Mouse (Mus musculus) thymus, postnatal 14 days (tissue): Measurements from ENCODE around the gene Anxa9.

Source experiments
- DNase-seq: peaks from one replicate; pipeline ENCODE4 v3.0.0; 2021

Anxa9 gene

DNA sequence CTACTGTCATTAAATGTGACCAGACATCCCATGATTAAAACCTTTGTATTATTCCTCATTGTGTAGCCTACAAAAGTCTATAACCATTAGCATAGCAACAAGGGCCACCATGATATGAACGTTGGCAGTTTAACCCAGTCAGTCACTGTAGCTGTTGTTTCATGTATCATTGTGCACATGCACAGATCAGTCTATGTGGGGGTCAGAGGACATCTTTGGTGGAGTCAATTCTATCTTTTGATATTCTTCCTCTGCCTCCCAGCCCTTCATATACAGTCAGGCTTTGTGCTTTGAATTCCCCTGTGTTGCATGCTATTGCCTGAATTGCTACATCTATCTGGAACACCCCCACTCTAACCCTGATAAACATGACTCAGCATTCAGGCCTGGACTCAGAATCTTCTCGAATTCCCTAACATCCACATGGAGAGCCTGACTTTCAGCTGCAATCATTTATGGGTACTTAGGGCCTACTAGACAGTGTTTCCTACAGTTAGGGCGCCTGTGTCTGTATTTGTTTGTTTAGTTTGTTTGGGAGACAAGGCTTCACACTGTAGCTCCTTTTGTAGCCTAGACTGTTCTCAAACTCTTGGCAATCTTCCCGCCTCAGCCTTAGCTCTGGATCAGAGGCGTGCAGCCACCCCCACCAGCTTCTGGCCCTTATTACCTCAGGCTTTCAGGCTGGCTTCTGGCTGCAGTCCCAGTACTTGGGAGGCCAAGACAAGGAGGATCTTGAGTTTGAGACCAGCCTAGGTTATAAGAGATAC lies 60.3 kb downstream of the Anxa9 start:
- no peak for DNase-seq
